Mouse (Mus musculus): ENCODE results near the gene Abhd15.
A peak's percentile ranks its signal among the peaks of the same experiment; 100 is the strongest.

DNA sequence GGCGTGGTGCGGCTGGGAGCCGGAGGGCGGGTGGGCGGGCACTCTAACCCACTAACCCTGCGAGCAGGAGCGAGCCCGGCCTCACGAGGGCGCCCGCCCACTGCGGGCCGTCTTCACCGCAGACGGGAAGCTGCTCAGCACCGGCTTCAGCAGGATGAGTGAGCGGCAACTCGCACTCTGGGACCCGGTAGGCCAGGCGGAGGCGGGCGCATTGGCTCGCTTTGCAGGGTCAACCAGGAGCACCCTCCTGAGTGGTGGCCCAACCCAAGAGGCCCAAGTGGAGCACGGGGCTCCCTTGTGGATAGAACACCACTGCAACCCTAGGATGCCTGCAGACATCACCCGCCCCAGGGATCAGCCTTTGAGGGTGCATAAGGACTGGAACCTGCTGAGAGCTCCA is 47.8 kb upstream of the Abhd15 start:
- no peak for TF ChIP-seq POLR2A (IDR thresholded peaks at IDR 0.05; ENCODE audit: borderline replicate concordance, low read depth, low read length)
- peak; percentile 31 for TF ChIP-seq CTCF (IDR thresholded peaks at IDR 0.05; ENCODE audit: low read depth, low read length)

Data from bone marrow macrophage, adult 2 months (primary cell).